In genomic region chr1:20939046-20939445, GRCm38 (mm10) we compare ENCODE assay signal across 8 mouse cellular contexts. TPM values are rescaled to one million over a fixed set of nuclear protein-coding genes. Genes with fewer than 3 reads are reported as not detected.
DNase-seq lines count a peak whose midpoint lies in the region; ATAC-seq lines count a peak whose summit lies in the region.

No protein-coding gene starts in this region.

- peak; percentile 83 for DNase-seq in 3T3-L1 (ENCODE audit: low read depth, low spot score)
- DNase-seq in A20 (ENCODE audit: low read depth, low spot score): peak; percentile 67
- peak; percentile 78 for DNase-seq in cerebellum, adult 9-10 months
- DNase-seq in gastrocnemius, postnatal 14 days: peak; percentile 33
- DNase-seq in kidney, adult 8-10 months: peak; percentile 44 to 64
- no peak for DNase-seq in liver, embryonic 11.5 days (ENCODE audit: low spot score)
- DNase-seq in neural tube, embryonic 11.5 days (ENCODE audit: low spot score): peak; percentile 40
- no peak for DNase-seq in frontal cortex, postnatal 10 days (ENCODE audit: low spot score in 2 of 2)

- no peaks in the 10 kb centered on the region for H3K36me3 ChIP-seq in liver, embryonic 11.5 days (ENCODE audit: control insufficient read depth, insufficient read depth, low read length)
- H3K36me3 ChIP-seq in neural tube, embryonic 11.5 days (ENCODE audit: control insufficient read depth, insufficient read depth, low read length): peaks cover 3% of the 10 kb centered on the region; the same call in 1 of the 2 replicates

- no peaks in the 10 kb centered on the region for H3K4me1 ChIP-seq in liver, embryonic 11.5 days (replicated peaks; ENCODE audit: control insufficient read depth, insufficient read depth, low read length)
- no peaks in the 10 kb centered on the region for H3K4me1 ChIP-seq in neural tube, embryonic 11.5 days (ENCODE audit: control insufficient read depth, insufficient read depth, low read length)

- H3K4me3 ChIP-seq in liver, embryonic 11.5 days (ENCODE audit: low read depth, low read length): no peak overlapping the region
- H3K4me3 ChIP-seq in neural tube, embryonic 11.5 days (ENCODE audit: low read depth, low read length): no peak overlapping the region

- no peaks in the 10 kb centered on the region for H3K9me3 ChIP-seq in liver, embryonic 11.5 days (ENCODE audit: control insufficient read depth, low read length)
- H3K9me3 ChIP-seq in neural tube, embryonic 11.5 days (ENCODE audit: control insufficient read depth, low read length): no peaks in the 10 kb centered on the region

- H3K9ac ChIP-seq in liver, embryonic 11.5 days (ENCODE audit: low read depth, low read length): no peak overlapping the region
- H3K9ac ChIP-seq in neural tube, embryonic 11.5 days (ENCODE audit: low read length): no peak overlapping the region

- intact Hi-C loops in gastrocnemius, postnatal 14 days (cut with DNase I; ENCODE audit: low total_unique reads): loop anchor here (2.0 kb wide), 1 partner anchor 222 kb away; no protein-coding TSS in a partner anchor

- H3K27me3 ChIP-seq in liver, embryonic 11.5 days (replicated peaks; ENCODE audit: control insufficient read depth, insufficient read depth, low read length): no peaks in the 10 kb centered on the region
- no peaks in the 10 kb centered on the region for H3K27me3 ChIP-seq in neural tube, embryonic 11.5 days (ENCODE audit: control insufficient read depth, insufficient read depth, low read length)

- H3K4me2 ChIP-seq in liver, embryonic 11.5 days: no peak overlapping the region
- no peak overlapping the region for H3K4me2 ChIP-seq in neural tube, embryonic 11.5 days (ENCODE audit: low read depth)

- ATAC-seq in liver, embryonic 11.5 days (replicated peaks; ENCODE audit: low FRiP score): peak; percentile 63
- peak; percentile 29; the same call in 1 of the 2 replicates for ATAC-seq in neural tube, embryonic 11.5 days (ENCODE audit: insufficient read depth, low FRiP score, low TSS enrichment)

- 41% methylated on average over 3 of the region's 3 CpGs for WGBS in liver, embryonic 11.5 days
- WGBS in neural tube, embryonic 11.5 days: 39% methylated on average over 3 of the region's 3 CpGs

- no peak overlapping the region for H3K27ac ChIP-seq in liver, embryonic 11.5 days (ENCODE audit: low read depth, low read length)
- H3K27ac ChIP-seq in neural tube, embryonic 11.5 days (ENCODE audit: low read depth, low read length): no peak overlapping the region

RNA-seq across cellular contexts. Expression of gene Efhc1, which starts 12.4 kb away (rescaled TPM):
- total RNA-seq in gastrocnemius, postnatal 14 days (2021): 1 to 10 TPM in 1 of 2 experiments, under 1 TPM in 1; 0.97 to 1.2 TPM
- 0.58 and 1.2 TPM in 2 replicates for polyA plus RNA-seq in liver, embryonic 11.5 days (2014; fragmentation: Nextera tagmentation; extraction: Ambion mirVana)
- 1.3 and 2.0 TPM in 2 replicates for polyA plus RNA-seq in neural tube, embryonic 11.5 days (2014; fragmentation: Nextera tagmentation; extraction: Ambion mirVana)

RNA-seq across cellular contexts. Expression of gene Paqr8, which starts 48.6 kb away (rescaled TPM):
- 1 to 10 TPM; 1.5 to 1.8 TPM for total RNA-seq in gastrocnemius, postnatal 14 days (2021)
- 1.4 and 1.9 TPM in 2 replicates for polyA plus RNA-seq in liver, embryonic 11.5 days (2014; fragmentation: Nextera tagmentation; extraction: Ambion mirVana)
- polyA plus RNA-seq in neural tube, embryonic 11.5 days (2014; fragmentation: Nextera tagmentation; extraction: Ambion mirVana): 8.4 TPM in 2 replicates

Comparison
In these comparisons a context has a peak if more than half of its experiments do, and no peak if none do; other contexts are left out.
1. DNase-seq: peak in 3T3-L1 (single experiment), A20 (single experiment), cerebellum, adult 9-10 months (single experiment), gastrocnemius, postnatal 14 days (single experiment), kidney, adult 8-10 months (2 of 2) and neural tube, embryonic 11.5 days (single experiment); none in liver, embryonic 11.5 days (single experiment) and frontal cortex, postnatal 10 days (0 of 2).